Mouse (Mus musculus) embryo, embryonic 9.5 days (tissue): ENCODE measurements around the gene Tmem104.
A peak's percentile ranks its signal among the peaks of the same experiment; 100 is the strongest.

Experiments
- DNase-seq: peaks from one replicate; pipeline ENCODE4 v3.0.0-alpha.2; 2017; ENCODE audit errors: extremely low spot score

Gene Tmem104

DNA sequence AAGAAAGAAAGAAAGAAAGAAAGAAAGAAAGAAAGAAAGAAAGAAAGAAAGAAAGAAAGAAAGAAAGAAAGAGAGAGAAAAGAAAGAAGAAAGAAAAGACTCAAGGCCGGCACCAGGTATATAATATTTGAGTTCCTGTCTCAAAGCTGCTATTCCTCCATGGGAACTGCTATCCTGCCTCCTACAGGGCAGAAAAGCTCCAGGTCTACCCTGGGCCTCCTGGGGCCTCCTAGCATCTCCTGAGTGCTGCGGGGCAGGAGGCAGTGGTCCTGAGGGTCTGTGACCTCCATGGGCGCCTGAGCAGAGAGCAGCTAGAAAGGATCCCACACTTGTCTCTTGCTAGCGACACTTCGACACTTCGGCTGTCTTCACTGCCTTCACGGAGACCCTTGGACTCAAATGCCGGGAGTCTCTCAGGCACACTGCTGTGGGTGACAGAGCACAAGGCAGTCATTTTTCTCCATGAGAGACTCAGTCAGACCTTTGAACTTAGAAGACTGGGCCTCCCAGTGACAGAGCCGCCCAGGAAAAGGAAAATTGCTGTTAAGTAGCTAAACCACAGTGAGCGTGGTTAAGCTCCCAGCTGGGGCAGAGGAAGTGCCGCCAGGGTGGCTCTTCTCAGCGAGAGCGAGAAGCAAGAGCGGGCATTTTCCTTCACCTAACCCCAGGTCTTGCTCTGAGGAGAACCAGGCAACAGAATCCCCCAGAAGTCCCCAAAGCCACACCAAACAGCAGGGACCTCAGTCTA, 44.1 kb downstream of the Tmem104 start:
- DNase-seq: no peak

DNA sequence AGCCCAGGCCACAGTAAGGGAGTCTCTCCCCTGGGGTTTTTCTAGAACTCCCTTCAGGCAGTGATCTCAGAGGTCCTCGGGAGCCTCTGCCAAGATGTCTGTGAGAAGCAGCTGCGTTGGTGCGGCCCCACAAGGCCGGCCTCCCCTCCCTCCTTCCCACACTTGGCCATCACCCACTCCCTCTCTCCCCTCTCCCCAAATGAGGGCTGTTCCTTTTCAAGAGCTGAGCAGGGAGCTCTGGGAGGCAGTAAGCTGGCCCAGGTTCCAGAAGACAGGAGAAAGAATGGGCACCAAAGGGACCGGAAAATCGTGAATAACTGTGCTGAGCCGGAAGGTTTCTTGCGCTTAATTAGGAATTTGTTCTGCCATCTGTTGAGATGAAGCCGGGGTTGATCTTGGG, 44.6 kb downstream of the Tmem104 start:
- no peak for DNase-seq

- no peak for DNase-seq
Observed at GRCm38 (mm10) chr11:115232889-115233288, 45.6 kb downstream of the Tmem104 start.

- DNase-seq: no peak
Observed at GRCm38 (mm10) chr11:115233526-115234290, 46.4 kb downstream of the Tmem104 start.

GRCm38 (mm10) chr11:115234320-115235044, 47.2 kb downstream of the Tmem104 start:
- DNase-seq: no peak

DNA sequence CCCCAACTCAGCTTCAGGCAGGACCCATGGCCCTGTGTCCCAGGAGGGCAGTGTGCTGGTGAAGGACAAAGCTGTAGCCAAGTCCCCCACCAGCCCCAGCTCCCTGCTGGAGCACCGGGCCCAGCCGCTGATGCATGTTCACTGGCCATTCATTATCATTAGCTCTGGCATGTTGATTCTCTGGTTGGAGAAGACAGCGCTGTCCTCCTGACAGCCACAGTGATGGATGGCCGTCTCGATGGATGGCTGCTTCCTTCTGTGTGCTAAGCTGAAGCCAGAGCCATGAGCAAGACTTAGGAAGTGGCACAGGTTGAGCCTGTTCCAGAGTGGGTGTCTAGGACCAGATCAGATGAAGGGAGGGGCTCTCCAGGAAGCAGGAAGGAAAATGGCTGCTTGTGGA, 49.3 kb downstream of the Tmem104 start:
- peak; percentile 50 for DNase-seq

- DNase-seq: no peak
Observed at GRCm38 (mm10) chr11:115241402-115241801, 54.1 kb downstream of the Tmem104 start.

GRCm38 (mm10) chr11:115242746-115243145, 55.5 kb downstream of the Tmem104 start:
- DNase-seq: no peak

DNA sequence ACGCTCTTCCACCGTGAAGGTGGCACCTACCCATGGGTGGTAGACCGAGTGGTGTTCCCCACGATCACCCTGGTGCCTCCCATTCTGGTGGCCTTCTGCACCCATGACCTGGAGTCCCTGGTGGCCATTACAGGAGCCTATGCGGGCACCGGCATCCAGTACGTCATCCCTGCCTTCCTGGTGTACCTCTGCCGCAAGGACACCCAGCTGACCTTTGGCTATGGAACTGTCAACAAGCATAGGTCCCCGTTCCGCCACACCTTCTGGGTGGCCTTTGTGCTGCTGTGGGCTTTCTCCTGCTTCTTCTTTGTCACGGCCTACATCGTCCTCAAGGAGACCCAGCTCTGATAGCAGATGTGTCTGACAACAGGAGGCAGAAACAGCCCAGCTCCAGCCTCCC, 56.5 kb downstream of the Tmem104 start:
- DNase-seq: no peak

DNA sequence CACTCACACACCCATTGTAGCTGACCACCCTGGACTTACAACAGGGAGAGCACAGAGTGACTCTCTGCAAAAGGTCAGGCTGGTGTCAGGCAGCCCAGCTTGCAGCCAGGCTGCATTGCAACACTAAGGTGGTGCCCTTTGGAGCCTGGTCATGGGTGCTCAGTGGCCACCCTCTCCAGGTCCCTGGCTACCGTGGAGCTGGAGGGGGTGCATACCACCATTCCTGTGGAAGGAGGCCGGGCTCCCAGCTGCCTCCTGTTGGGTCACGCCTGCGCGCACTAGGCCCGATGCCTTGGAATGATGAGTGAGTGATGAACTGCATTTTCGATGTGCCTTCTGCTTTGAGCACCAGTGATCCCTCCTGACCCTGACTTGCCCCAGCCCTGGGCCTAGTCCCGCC, 57.6 kb downstream of the Tmem104 start:
- no peak for DNase-seq

DNA sequence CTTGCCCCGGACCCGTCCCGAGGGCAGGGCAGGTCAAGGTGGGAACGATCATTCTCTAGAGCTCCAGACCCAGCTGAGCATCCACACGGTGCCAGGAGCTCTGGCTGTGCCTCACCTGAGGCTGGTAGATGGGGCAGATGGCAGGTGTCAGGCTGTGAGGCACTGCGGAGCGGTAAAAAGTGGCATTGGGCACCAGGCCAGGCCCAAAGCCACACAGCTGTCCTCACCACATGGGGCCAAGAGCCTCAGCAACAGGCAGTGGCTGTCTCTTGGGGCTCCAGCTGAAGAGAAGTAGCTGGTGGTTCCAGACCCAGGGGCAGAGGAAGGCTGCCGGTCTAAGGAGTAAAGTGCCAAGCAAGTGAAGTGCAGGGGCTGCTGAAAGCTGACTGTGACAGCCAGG, 59.1 kb downstream of the Tmem104 start:
- no peak for DNase-seq

GRCm38 (mm10) chr11:115247240-115247639, 60.0 kb downstream of the Tmem104 start:
- no peak for DNase-seq

DNA sequence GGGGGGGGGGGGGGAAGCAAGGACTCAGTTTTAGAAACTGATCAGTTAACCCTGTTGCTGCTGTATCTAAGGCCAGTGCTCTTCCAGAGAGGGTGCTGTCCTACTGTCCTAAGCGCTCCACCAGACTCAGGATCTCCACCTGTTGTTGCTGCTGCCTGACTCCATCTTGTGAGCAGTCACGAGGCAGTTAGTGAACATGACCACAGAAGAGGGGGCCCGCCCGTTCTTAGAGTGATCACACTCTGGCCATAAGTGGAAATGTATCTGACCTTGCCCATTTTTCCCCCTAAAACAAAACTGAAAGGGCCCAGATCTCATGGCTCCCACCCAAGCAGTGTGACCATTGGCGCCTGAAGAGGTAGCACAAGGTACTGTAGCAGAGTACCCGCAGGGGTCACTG, 60.7 kb downstream of the Tmem104 start:
- DNase-seq: no peak

DNA sequence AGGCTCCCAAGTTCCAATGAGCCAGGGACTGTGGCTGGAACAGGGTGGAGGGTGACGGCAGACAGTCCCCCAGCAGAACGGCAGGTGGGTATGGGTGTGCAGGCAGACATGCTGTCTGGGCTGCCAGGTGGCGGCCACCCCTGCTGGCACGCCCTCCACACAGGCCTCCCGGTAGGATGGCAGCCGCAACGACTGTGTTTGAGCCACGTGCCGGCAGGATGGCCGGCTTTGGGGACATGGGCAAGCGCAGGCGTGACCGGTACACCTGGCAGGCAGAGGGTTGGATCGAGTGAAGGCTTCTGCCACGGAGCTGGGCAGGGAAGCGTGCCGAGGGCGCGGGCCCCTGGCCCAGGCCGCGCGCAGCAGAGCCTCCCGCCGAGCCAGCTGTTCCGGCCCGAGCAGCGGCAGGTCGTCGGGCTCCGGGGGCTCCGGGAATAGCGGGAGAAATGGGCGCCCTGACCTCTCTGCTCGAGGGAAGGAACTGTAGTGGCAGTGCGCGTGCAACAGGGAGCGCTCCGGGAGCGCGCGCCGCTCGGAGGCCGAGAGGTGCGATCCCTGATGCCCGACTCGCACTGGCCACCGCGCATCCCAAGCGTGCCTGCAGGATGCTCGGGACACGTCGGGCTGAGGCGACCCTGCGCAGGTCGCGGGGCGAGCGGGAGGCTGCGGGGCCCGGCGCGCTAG, 62.6 kb downstream of the Tmem104 start:
- no peak for DNase-seq

DNA sequence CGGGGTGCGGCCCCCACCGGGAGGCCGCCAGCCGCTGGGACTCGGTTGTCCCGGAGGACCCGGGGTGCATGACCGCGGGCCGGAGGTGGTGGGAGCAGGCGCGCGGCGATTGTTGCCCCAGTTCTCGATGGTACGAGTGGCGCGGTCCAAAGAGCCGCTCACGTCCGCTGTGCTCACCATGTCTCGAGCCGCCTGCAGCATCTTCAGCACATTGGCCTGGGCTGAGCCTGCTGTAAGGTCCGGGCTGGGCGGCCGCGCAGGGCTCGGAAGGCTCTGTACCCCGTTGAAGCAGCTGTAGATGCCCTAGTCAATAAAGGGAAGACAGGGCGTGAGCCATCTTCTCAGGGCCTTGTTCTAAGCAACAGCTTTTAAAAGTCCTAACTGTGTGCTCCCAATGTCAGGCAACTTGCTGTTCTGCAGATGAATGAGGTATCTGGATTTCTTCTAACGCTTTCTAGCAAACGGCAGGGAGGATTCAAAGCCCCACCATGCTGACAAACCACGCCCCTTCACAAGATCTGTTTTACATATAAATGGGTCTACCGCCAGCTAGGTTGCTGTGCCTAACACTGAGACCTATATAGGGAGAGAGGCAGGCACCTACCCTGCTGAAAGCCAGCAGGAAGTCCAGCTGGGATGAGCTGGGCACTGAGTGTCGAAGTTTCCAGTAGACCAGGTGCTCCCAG, 63.3 kb downstream of the Tmem104 start:
- DNase-seq: no peak

DNA sequence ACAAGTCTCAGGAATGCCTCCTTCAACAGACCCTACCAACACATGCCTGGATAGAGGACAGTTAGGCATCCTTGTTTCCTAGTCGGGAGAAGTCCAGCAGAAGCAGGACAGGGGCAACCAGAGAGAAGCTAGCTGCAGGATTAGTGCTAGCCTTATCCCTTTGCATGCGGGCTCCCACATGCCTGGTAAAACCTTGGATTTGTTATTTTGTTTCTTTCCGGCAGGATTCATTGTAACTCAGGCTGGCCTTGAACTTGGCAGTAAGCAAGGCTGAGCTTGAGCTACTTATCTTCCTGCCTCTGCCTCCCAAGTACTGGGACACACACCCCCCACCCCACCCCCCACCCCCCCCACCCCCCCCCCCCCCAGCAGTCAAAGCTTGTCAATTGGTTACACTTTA, 64.0 kb downstream of the Tmem104 start:
- DNase-seq: no peak

GRCm38 (mm10) chr11:115257775-115258510, 70.7 kb downstream of the Tmem104 start:
- peak; percentile 69 for DNase-seq

DNA sequence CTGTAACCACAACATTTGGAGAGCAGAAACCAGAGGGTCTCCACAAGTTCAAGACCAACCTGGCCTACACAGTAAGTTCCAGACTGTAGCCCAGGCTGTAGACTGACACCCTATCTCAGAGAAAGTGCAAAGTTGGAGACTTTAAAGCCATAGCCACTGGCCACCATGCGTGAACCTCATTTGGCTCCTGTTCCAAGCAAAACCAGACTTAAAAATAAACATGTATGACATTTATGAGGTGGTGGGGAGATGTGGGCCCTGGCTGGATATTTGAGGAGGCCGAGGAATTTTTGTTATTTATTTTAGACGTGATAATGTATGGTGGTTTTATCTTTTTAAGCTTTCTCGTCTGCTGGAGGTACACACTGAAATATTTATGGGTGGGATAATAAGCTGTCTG, 71.8 kb downstream of the Tmem104 start:
- DNase-seq: no peak

- no peak for DNase-seq
Observed at GRCm38 (mm10) chr11:115262954-115263353, 75.7 kb downstream of the Tmem104 start.

- DNase-seq: no peak
Observed at GRCm38 (mm10) chr11:115264136-115264861, 77.0 kb downstream of the Tmem104 start.
